Mouse (Mus musculus) mesoderm, embryonic 11.5 days (tissue): ENCODE measurements around the gene Smdt1.
"Not testable (repeated sequence)": the region's sequence is repeated elsewhere in the genome, so short reads cannot be mapped to it uniquely, and the experiment has no call there.

Source experiments
- DNase-seq: peaks from one replicate; pipeline ENCODE4 v3.0.0-alpha.2; 2012; ENCODE audit warnings: low read depth, low spot score

Gene Smdt1

GRCm38 (mm10) chr15:82368851-82369250 is 30.1 kb downstream of the Smdt1 start:
- no peak for DNase-seq

DNA sequence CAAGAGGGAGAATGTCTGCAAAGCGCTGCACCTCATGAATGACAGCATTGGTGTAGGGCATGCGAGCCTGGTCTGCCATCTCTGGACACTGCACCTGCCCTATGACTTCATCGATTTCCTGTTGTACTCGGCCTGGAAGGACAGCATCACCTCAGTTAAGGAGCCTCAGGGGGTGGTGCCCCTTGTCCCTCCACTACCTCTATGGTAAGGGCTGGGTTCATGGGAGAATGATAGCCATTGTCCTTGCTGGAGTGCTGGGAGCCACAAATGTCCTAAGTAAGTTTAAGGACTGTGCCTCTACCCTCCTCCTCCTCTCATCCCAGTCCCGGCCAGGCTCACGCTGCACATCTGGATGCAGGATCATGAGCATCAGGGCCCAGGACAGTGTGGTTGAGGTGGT is 33.7 kb downstream of the Smdt1 start:
- DNase-seq, result no peak

DNA sequence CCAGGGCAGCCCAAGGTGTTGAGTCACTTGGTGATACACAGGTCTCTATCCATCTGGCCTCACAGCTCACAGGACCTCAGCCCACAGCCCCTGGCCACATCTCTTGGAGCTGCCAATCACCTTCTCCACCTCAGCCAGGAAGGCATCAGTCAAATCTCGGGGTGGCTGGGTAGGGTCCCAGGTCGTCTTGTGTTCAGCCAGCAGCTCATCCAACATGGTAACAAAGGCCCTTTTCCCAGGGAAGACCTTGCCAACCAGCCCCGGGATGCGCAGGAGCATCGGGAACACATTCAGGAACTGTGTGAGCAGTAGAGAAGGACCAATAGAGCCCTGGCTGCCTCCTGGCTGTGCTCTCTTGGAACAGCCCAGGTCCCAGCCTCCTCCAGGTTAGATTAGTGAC is 34.2 kb downstream of the Smdt1 start:
- DNase-seq, result no peak

- DNase-seq, result no peak
These were observed 35.7 kb downstream of the Smdt1 start for GRCm38 (mm10) chr15:82374437-82374836.

DNA sequence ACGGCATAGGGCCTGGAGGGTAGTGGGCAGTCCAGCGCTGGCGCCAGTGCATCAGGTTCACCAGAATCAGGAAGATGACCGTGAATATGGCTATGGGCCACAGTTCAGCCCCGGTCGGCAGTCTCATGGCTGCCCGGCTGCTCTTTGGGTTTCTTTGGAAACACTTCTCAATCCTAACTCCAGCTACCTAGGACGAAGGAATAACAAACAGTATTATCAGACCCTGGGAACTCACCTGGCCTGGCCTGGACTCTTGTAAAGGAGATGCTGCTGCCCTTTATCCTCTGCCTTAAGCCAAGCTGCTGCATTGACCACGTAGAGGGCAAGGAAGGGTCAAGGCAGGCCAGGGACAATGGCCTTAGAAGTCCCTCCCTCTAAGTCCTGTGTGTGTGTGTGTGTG is 37.1 kb downstream of the Smdt1 start:
- DNase-seq, result no peak

DNA sequence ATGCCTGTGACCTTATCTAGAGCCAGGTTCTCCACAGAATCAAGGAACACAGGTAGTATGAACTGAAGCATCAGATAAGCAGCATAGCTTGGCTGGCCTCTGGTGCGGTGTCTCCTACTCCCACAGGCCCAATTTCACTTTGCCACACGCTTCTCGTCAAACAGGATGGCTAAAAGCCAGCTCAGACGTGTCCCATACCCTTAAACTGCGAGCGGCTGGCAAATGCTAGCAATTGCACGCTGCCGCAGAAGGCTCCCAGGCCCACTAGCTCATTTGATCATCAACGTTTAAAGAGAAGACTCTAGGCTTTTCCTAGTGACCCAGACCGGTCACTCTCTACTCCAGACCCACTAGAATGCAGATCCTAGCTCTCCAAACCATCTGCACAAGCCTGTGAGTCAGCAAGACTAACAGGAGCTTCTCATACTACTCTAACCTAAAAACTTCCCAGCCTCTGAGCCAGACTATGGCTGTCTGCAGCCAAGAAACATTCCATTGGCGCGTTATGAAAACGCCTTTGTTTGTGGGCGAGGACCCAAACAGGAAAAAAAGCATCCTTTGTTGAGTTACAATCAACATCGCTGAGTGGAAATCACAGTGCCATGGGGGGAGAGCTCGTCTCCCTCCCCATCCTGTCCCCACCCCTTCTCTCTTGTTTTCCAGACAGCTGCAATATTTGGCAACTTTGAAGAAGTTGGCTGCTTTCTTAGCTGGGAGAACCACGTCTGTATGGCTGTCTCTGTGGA is 37.8 kb downstream of the Smdt1 start:
- DNase-seq, result no peak

GRCm38 (mm10) chr15:82377701-82378100 is 38.9 kb downstream of the Smdt1 start:
- no peak for DNase-seq

- DNase-seq, result no peak
These were observed 39.8 kb downstream of the Smdt1 start for GRCm38 (mm10) chr15:82378261-82379180.

- no peak for DNase-seq
These were observed 40.7 kb downstream of the Smdt1 start for GRCm38 (mm10) chr15:82379511-82379870.

DNA sequence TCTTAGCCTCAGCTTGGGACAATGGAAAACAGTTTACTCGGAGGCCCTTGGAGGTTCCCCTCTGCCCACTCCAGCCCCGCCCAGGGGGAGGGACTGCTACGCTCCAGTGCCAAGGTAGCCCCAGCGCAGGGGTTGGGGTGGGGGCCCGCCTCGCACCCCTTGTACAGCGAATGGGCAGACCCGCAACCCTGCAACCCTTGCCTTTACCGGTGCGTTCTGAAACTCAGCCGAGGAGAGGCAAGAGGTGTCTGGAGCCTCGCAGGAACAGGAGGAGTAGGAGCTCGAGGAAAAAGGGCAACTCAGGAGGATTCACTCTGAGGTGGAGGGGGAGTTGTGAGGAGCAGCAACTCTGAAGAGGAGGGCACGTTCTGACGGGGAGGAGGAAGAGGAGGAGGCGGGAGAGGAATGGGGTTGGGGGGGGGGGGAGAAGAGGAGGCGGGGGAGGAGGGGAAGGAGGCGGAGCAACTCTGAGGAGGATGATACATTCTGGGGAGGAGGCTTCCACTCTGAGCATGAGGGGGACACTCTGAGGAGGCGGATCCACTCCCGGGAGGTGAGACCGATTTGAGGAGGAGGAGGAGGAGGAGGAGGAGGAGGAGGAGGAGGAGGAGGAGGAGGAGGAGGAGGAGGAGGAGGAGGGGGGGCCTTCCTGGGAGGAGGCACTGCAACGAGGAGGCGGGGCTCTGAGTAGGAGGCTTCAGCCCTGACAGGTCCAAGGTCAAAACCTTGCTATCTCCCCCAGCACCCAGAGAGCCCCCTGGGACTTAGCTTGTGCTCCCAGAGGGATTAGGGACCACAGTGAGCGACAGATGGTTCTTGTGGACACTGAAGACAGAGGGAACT is 41.3 kb downstream of the Smdt1 start, which contains the start of gene Cyp2d22:
TSS of gene Cyp2d22 (minus strand) at position 390 of the 843 bp plus-strand sequence.
- peak; percentile 60 for DNase-seq

DNA sequence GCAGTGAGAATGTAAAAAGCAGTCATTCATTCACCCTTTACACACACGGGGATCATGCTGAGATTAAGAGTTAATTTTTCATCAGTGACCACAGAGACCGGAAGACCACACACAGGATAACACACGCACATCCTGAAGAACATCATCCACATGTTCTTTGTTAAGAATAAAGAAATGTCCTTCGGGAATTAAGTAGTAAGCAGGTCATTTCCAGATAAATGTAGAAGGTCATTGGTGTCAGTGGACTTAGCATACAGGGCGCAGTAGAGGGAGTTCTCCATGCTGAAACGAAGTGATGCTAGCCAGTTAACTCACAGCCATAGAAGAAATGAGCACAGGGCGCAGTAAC is 41.9 kb downstream of the Smdt1 start:
- no peak for DNase-seq

DNA sequence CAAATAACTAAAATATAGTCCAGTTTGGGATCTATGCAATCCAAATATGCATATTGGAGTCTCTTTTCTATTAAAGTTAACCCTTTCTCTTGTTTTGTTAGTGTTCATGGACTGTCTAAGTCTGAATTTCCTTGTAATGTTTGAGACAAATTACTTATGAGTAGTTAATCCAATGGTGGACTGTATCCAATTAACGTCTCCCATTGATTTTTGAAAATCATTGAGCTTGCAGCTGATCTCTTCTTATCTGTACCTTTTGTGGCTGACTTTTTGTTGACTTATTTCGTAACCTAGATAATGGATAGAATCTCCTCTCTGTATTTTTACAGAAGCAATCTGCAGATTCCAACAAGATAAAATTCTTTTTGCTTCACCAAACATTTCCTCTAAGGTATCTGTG is 43.7 kb downstream of the Smdt1 start:
- no peak for DNase-seq

DNA sequence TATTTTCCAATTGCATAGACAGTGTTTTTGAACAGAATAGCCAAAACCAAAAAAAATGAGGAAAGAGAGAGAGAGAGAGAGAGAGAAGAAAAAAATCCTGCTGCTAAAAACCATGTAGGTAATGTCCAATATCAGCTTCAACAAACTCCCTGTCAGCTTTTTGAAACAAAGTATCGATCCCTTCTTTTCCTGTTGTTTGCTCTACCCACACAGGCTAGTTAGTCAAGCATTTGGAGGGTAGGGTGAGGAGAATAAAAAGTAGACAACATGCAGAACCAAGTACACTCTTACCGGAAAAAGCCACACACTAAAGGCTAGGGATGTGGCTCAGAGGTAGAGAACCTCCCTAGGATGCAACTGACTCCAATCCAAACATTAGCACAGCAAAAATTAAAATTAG is 47.0 kb downstream of the Smdt1 start:
- DNase-seq, result no peak

GRCm38 (mm10) chr15:82389916-82390315 is 51.2 kb downstream of the Smdt1 start:
- not testable (repeated sequence) for DNase-seq

DNA sequence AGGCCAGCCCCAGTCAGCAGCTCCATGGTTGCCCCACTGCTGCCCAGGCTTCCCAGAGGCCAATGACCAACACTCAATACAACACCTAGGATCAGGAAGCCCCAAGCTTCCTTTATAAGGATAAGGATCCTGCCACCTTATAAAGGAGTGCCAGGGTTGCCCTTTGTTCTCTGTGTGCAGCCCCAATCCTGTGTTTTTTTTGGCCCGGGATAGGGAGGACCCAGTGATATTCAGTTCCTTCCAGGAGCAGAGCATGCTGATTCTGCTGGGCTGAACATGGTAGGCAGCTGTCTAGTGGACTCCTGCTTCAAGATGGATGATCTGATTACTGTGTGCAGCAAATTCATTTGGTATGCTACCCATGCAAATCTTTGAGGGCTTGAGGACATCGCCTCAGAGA is 55.2 kb downstream of the Smdt1 start, which contains the start of gene Cyp2d11:
TSS of gene Cyp2d11 (minus strand) at position 101 of the 400 bp plus-strand sequence.
- not testable (repeated sequence) for DNase-seq

GRCm38 (mm10) chr15:82395955-82396354 is 57.2 kb downstream of the Smdt1 start:
- not testable (repeated sequence) for DNase-seq
